Mouse (Mus musculus) midbrain, embryonic 11.5 days (tissue): ENCODE results near the gene Olfr963. TPM values are rescaled to one million over a fixed set of nuclear protein-coding genes. Genes with fewer than 3 reads are reported as not detected.

Experiments
- polyA plus RNA-seq: library from polyadenylated mRNA; unstranded; fragments of >200 nt; fragmentation: Nextera tagmentation; extraction: Ambion mirVana; gene quantifications from 2 replicates; pipeline ENCODE4 v1.2.1, GENCODE M21; 2014

The Olfr963 gene
- polyA plus RNA-seq, 1 experiment from 2014 or later: not detected

Other genes with a start within 250 kb of the Olfr963 start
- not detected in 2 replicates for gene Olfr952, start 240.1 kb upstream of the Olfr963 start, polyA plus RNA-seq
- gene Olfr954, start 210.5 kb upstream of the Olfr963 start, polyA plus RNA-seq: not detected in 2 replicates
- gene Olfr955, start 195.3 kb upstream of the Olfr963 start, polyA plus RNA-seq: not detected in 2 replicates
- gene Olfr44, start 173.2 kb upstream of the Olfr963 start, polyA plus RNA-seq: not detected in 2 replicates
- not detected in 2 replicates for gene Olfr957, start 151.4 kb upstream of the Olfr963 start, polyA plus RNA-seq
- not detected in 2 replicates for gene Olfr958, start 113.2 kb upstream of the Olfr963 start, polyA plus RNA-seq
- not detected in 2 replicates for gene Olfr959, start 91.6 kb upstream of the Olfr963 start, polyA plus RNA-seq
- gene AW551984, start 62.8 kb upstream of the Olfr963 start, polyA plus RNA-seq: 12.2 and 17.0 TPM in 2 replicates
- not detected in 2 replicates for gene Olfr148, start 56.5 kb upstream of the Olfr963 start, polyA plus RNA-seq
- not detected in 2 replicates for gene Olfr960, start 45.8 kb upstream of the Olfr963 start, polyA plus RNA-seq
- gene Olfr961, start 22.1 kb upstream of the Olfr963 start, polyA plus RNA-seq: not detected in 2 replicates
- 0.07 TPM in 1 of 2 replicates, not detected in the other for gene Olfr149, start 39.9 kb downstream of the Olfr963 start, polyA plus RNA-seq
- not detected in 2 replicates for gene Olfr965, start 44.1 kb downstream of the Olfr963 start, polyA plus RNA-seq
- gene Olfr150, start 63.8 kb downstream of the Olfr963 start, polyA plus RNA-seq: not detected in 2 replicates
- gene Olfr967, start 79.0 kb downstream of the Olfr963 start, polyA plus RNA-seq: not detected in 2 replicates
- not detected in 2 replicates for gene Olfr968, start 116.0 kb downstream of the Olfr963 start, polyA plus RNA-seq
- not detected in 2 replicates for gene Olfr969, start 123.7 kb downstream of the Olfr963 start, polyA plus RNA-seq
- not detected in 2 replicates for gene Olfr970, start 141.7 kb downstream of the Olfr963 start, polyA plus RNA-seq
- gene Olfr971, start 169.7 kb downstream of the Olfr963 start, polyA plus RNA-seq: not detected in 2 replicates
- gene Olfr972, start 199.2 kb downstream of the Olfr963 start, polyA plus RNA-seq: not detected in 2 replicates
- not detected in 2 replicates for gene Olfr229, start 240.1 kb downstream of the Olfr963 start, polyA plus RNA-seq